Mouse (Mus musculus) liver, postnatal 0 days (tissue): ENCODE results near the gene Olfr1193. TPM values are rescaled to one million over a fixed set of nuclear protein-coding genes. Genes with fewer than 3 reads are reported as not detected.
"Not testable (repeated sequence)": the region's sequence is repeated elsewhere in the genome, so short reads cannot be mapped to it uniquely, and the experiment has no call there.

Source experiments
- ATAC-seq: fragments of 200-750 bp; cut with Nextera tagmentation; 2 replicates; pipeline ENCODE4 v1.8.0; 2017; ENCODE audit warnings: mild to moderate bottlenecking, moderate library complexity
- DNase-seq: peaks from one replicate; pipeline ENCODE4 v3.0.0-alpha.2; 2016
- H3K27ac ChIP-seq: fragments of 300-500 bp; sonication (generic); 2 replicates; pipeline ENCODE4 v1.5.1; 2014; ENCODE audit warnings: antibody characterized with exemption, moderate library complexity, mild to moderate bottlenecking, low read depth
- H3K27me3 ChIP-seq: fragments of 300-500 bp; sonication (generic); 2 replicates; pipeline ENCODE4 v1.6.1; 2014; ENCODE audit warnings: low read length, control low read depth, mixed read lengths; ENCODE audit not compliant: insufficient read depth
- H3K36me3 ChIP-seq: fragments of 300-500 bp; sonication (generic); replicated peaks from 2 replicates; pipeline ENCODE4 v1.6.1; 2014; ENCODE audit warnings: mild to moderate bottlenecking, control low read depth, low read length, moderate library complexity, mixed read lengths; ENCODE audit not compliant: insufficient read depth
- H3K4me1 ChIP-seq: fragments of 300-500 bp; sonication (generic); 2 replicates; pipeline ENCODE4 v1.6.1; 2014; ENCODE audit warnings: antibody characterized with exemption, mild to moderate bottlenecking, control low read depth; ENCODE audit not compliant: insufficient read depth
- H3K4me2 ChIP-seq: fragments of 300-500 bp; sonication (generic); 2 replicates; pipeline ENCODE4 v1.6.1; 2014; ENCODE audit warnings: low read depth, mild to moderate bottlenecking, low read length, moderate library complexity, mixed read lengths
- H3K4me3 ChIP-seq: fragments of 300-500 bp; sonication (generic); 2 replicates; pipeline ENCODE4 v1.5.1; 2014; ENCODE audit warnings: low read depth, low read length
- H3K9ac ChIP-seq: fragments of 300-500 bp; sonication (generic); replicated peaks from 2 replicates; pipeline ENCODE4 v1.6.1; 2014; ENCODE audit warnings: mild to moderate bottlenecking, moderate library complexity
- H3K9me3 ChIP-seq: fragments of 300-500 bp; sonication (generic); 2 replicates; pipeline ENCODE4 v1.6.1; 2016; ENCODE audit warnings: mild to moderate bottlenecking, control low read depth, low read length, mixed read lengths
- CTCF ChIP-seq: sonication (generic); IDR thresholded peaks from 2 replicates; pipeline ENCODE4 v1.5.1; 2016; ENCODE audit warnings: antibody characterized with exemption, low read depth
- EP300 ChIP-seq: IDR thresholded peaks from 2 replicates; pipeline ENCODE4 v1.6.1; 2016; ENCODE audit warnings: antibody characterized with exemption, low read depth, mild to moderate bottlenecking
- WGBS: fragments of 180-500 bp; shearing (Covaris S2); extraction: QIAGEN DNeasy Blood & Tissue Kit; methylation state at CpG from one replicate; pipeline ENCODE4 v1.1.7; 2014; ENCODE audit not compliant: insufficient replicate concordance; 5-methylcytosine and 5-hydroxymethylcytosine counted together
- polyA plus RNA-seq: library from polyadenylated mRNA; unstranded; fragments of >200 nt; fragmentation: Nextera tagmentation; extraction: Ambion mirVana; gene quantifications from 2 replicates; pipeline ENCODE4 v1.2.1, GENCODE M21; 2015

Gene Olfr1193
- polyA plus RNA-seq = not detected in 2 replicates

DNA sequence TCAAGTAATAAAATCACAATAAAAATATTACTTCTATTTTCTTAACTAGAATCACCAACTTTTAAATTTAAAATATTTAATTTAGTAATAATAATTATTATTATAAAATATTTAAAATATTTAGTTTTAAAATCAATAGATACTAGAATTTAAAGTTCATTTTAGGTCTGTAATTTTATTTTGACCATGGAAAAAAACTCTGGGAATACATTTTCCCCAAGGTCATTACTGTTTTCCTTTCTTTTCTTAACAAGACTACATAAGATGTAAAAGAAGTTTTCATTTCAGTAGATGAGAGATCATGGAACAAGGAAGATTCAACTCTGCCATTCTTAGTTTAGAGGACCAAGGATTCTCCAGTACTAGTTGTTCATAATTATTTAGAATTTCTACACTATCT is at the start of gene Olfr1193:
Gene Olfr1193, plus strand, starts transcription at position 301 of the 400 bp plus-strand sequence.
- H3K9me3 ChIP-seq, DNase-seq, ATAC-seq, H3K4me3 ChIP-seq, H3K27ac ChIP-seq, H3K27me3 ChIP-seq, H3K4me2 ChIP-seq, H3K9ac ChIP-seq, H3K36me3 ChIP-seq, H3K4me1 ChIP-seq: not testable (repeated sequence)

DNA sequence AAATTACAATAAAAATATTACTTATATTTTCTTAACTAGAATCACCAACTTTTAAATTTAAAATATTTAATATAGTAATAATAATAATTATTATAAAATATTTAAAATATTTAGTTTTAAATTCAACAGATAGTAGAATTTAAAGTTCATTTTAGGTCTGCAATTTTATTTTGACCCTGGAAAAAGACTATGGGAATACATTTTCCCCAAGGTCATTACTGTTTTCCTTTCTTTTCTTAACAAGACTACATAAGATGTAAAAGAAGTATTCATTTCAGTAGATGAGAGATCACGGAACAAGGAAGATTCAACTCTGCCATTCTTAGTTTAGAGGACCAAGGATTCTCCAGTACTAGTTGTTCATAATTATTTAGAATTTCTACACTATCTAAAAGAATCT is 35.2 kb upstream of the Olfr1193 start, which contains the start of gene Olfr1191-ps1:
Gene Olfr1191-ps1, plus strand, starts transcription at position 301 of the 400 bp plus-strand sequence.
- H3K9ac ChIP-seq, H3K4me1 ChIP-seq, H3K27me3 ChIP-seq, ATAC-seq, H3K4me2 ChIP-seq, H3K36me3 ChIP-seq, H3K9me3 ChIP-seq, H3K4me3 ChIP-seq, H3K27ac ChIP-seq, DNase-seq: not testable (repeated sequence)
- 78% methylated on average over 1 of the region's 1 CpGs for WGBS

DNA sequence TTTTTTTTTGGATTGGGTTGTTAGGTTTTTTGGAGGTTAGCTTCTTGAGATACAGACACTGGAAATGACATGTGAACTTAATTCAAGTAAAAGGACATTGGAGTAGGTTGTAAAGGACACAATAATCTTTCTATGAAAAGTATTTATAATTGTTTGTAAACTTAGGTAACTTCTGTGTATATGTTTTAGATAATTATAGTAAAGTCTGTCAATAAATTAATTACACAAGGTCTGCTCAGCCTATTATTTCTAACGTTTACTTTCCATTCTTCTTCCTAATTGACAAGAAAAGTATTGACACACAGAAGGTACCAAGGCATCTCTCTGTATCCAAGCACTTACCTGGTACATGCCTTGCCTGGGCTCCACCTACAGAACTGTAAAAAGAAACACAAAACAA is 27.2 kb upstream of the Olfr1193 start, which contains the start of gene Olfr1192-ps1:
Gene Olfr1192-ps1, plus strand, starts transcription at position 301 of the 400 bp plus-strand sequence.
- Histone ChIP-seq H3K27ac (no peak within 1 kb of the TSS), H3K36me3 (no peaks in the 10 kb centered on the region), H3K4me3 (no peak within 1 kb of the TSS), H3K9me3 (no peaks in the 10 kb centered on the region), H3K9ac (no peak within 1 kb of the TSS), H3K4me2 (no peak within 1 kb of the TSS), H3K4me1 (no peaks in the 10 kb centered on the region), H3K27me3 (no peaks in the 10 kb centered on the region)
- TF ChIP-seq EP300 (no peak), CTCF (no peak)
- DNase-seq (no peak), ATAC-seq (no peak)
- 39% methylated on average over 1 of the region's 1 CpGs for WGBS

DNA sequence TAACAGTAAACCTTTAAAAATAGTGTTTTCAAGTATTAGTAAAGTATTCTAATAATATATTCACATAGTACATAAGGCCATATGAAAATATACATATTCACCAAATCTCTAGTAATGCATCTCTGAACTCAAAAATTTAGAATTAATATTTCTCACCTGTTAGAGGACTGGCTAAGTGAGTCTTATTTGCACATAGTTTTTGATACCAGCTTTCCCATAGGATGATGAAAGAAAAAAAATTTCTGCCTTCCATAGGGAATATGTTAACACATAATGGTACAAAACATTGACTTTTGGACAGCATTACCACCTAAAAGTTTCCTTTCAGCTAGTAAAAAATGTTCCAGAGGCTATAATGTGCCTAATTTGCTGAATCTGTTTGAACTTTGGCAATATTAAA is 13.7 kb downstream of the Olfr1193 start, which contains the start of gene Olfr1195:
Gene Olfr1195, minus strand, starts transcription at position 101 of the 400 bp plus-strand sequence.
- no peaks in the 10 kb centered on the region for H3K36me3 ChIP-seq
- no peaks in the 10 kb centered on the region for H3K4me1 ChIP-seq
- H3K4me3 ChIP-seq = no peak within 1 kb of the TSS
- no peak for DNase-seq
- H3K9me3 ChIP-seq = no peaks in the 10 kb centered on the region
- no peak for ATAC-seq
- no peak within 1 kb of the TSS for H3K4me2 ChIP-seq
- H3K9ac ChIP-seq = no peak within 1 kb of the TSS
- no peaks in the 10 kb centered on the region for H3K27me3 ChIP-seq
- no peak within 1 kb of the TSS for H3K27ac ChIP-seq
- TF ChIP-seq CTCF (no peak), EP300 (no peak)

DNA sequence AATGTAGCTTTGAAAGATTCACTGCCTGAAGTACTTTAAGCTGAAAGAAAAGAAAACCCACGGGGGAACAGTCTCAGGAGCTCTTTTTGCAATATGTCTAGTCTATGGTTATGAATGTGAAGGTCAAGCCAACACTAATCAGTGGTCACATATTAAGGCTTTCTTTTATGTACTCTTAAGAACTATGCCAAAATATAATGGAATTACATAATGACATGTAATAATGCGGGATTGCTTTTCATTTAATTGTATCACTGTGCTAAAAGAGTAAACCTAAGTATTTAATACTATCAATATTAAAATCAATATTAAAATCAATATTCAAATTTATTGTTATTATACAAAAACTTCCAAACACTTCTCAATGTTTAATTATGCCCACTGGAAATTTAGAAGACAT is 29.1 kb downstream of the Olfr1193 start, which contains the start of gene Olfr1196:
Gene Olfr1196, minus strand, starts transcription at position 101 of the 400 bp plus-strand sequence.
- WGBS = 80% methylated on average over 2 of the region's 2 CpGs
- no peak for ATAC-seq

More for the DNA sequence above, 29.1 kb downstream of the Olfr1193 start, which contains the start of gene Olfr1196:
- no peak for DNase-seq
- H3K36me3 ChIP-seq = no peaks in the 10 kb centered on the region
- H3K4me1 ChIP-seq = no peaks in the 10 kb centered on the region
- no peak for TF ChIP-seq EP300
- no peak for TF ChIP-seq CTCF
- no peak within 1 kb of the TSS for H3K27ac ChIP-seq
- H3K4me3 ChIP-seq = no peak within 1 kb of the TSS
- H3K27me3 ChIP-seq = no peaks in the 10 kb centered on the region
- no peak within 1 kb of the TSS for H3K9ac ChIP-seq
- no peaks in the 10 kb centered on the region for H3K9me3 ChIP-seq
- no peak within 1 kb of the TSS for H3K4me2 ChIP-seq

Other genes with a start within 250 kb of the Olfr1193 start
- not detected in 2 replicates for gene Olfr1181, start 249.5 kb upstream of the Olfr1193 start, polyA plus RNA-seq
- not detected in 2 replicates for gene Gm13757, start 226.5 kb upstream of the Olfr1193 start, polyA plus RNA-seq
- not detected in 2 replicates for gene Olfr1183, start 220.8 kb upstream of the Olfr1193 start, polyA plus RNA-seq
- not detected in 2 replicates for gene Olfr1184, start 192.0 kb upstream of the Olfr1193 start, polyA plus RNA-seq
- not detected in 2 replicates for gene Olfr1185-ps1, start 182.3 kb upstream of the Olfr1193 start, polyA plus RNA-seq
- not detected in 2 replicates for gene Olfr1186, start 157.1 kb upstream of the Olfr1193 start, polyA plus RNA-seq
- gene Olfr1188, start 118.7 kb upstream of the Olfr1193 start, polyA plus RNA-seq = not detected in 2 replicates
- not detected in 2 replicates for gene Olfr1189, start 89.2 kb upstream of the Olfr1193 start, polyA plus RNA-seq
- not detected in 2 replicates for gene Olfr1191-ps1, start 35.1 kb upstream of the Olfr1193 start, polyA plus RNA-seq
- not detected in 2 replicates for gene Olfr1192-ps1, start 27.1 kb upstream of the Olfr1193 start, polyA plus RNA-seq
- gene Olfr1195, start 13.6 kb downstream of the Olfr1193 start, polyA plus RNA-seq = not detected in 2 replicates
- gene Olfr1196, start 29.0 kb downstream of the Olfr1193 start, polyA plus RNA-seq = not detected in 2 replicates
- not detected in 2 replicates for gene Olfr1197, start 56.7 kb downstream of the Olfr1193 start, polyA plus RNA-seq
- gene Olfr1198, start 75.7 kb downstream of the Olfr1193 start, polyA plus RNA-seq = not detected in 2 replicates
- gene Olfr1199, start 84.8 kb downstream of the Olfr1193 start, polyA plus RNA-seq = not detected in 2 replicates
- gene Olfr1200, start 94.9 kb downstream of the Olfr1193 start, polyA plus RNA-seq = not detected in 2 replicates
- gene Olfr1201, start 117.4 kb downstream of the Olfr1193 start, polyA plus RNA-seq = not detected in 2 replicates
- not detected in 2 replicates for gene Olfr1202, start 138.9 kb downstream of the Olfr1193 start, polyA plus RNA-seq
- gene Olfr1205, start 154.1 kb downstream of the Olfr1193 start, polyA plus RNA-seq = not detected in 2 replicates
- gene Olfr1204, start 173.7 kb downstream of the Olfr1193 start, polyA plus RNA-seq = not detected in 2 replicates
- gene Olfr1206, start 187.6 kb downstream of the Olfr1193 start, polyA plus RNA-seq = not detected in 2 replicates
- not detected in 2 replicates for gene Olfr1208, start 226.7 kb downstream of the Olfr1193 start, polyA plus RNA-seq
- gene Olfr1209, start 239.5 kb downstream of the Olfr1193 start, polyA plus RNA-seq = not detected in 2 replicates